Mouse (Mus musculus) ES-Bruce4 (cell line): ENCODE results near the gene Dnajc3.

ENCODE experiments used
- CTCF ChIP-seq: IDR thresholded peaks from one replicate; pipeline ENCODE4 v1.8.1; 2011; ENCODE audit warnings: low read depth, low read length
- EP300 ChIP-seq: IDR thresholded peaks from 2 replicates; pipeline ENCODE4 v1.6.1; 2011; ENCODE audit warnings: low read depth, low read length; ENCODE audit not compliant: insufficient read depth
- POLR2A ChIP-seq: IDR thresholded peaks from one replicate; pipeline ENCODE4 v1.8.1; 2011; ENCODE audit warnings: low read length; ENCODE audit not compliant: insufficient read depth

DNA sequence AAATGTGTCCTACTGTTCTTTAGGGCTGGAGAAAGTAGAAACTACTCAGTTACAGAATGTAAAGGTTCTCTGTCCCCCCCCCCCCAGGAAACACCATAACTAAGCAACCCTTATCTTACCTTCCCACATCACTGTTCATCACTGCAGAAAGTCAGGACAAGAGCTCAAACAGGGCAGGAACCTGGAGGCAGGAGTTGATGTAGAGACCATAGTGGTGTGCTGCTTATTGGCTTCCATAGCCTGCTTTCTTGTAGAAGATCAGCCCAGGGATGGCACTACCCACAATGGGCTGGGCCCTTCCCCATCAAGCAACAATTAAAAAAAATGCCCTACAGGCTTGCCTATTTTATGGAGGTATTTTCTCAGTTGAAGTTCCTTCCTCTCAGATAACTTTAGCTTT, 45.6 kb downstream of the Dnajc3 start:
- no peak for TF ChIP-seq POLR2A
- no peak for TF ChIP-seq CTCF
- no peak for TF ChIP-seq EP300
